Comparison of ENCODE assay signal across 20 mouse cellular contexts in the genomic region with DNA sequence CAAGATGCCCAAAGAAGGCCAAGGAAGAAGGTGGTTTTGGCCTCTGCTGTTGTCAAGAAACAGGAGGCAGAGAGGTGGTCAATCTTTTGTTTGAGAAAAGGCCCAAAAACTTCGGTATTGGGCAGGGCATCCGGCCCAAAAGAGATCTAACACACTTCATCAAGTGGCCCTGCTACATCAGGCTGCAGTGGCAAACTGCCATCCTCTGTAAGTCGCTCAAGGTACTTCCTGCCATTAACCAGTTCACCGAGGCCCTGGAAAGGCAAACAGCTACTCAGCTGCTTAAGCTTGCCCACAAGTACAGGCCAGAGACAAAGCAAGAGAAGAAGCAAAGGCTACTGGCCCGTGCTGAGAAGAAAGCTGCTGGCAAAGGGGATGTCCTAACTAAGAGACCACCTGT.
"Had no signal": no experiment of that assay in that cellular context is flagged by ENCODE, and none has a peak within 500 bp of the region (broad histone marks: within the 10 kb centered on the region; RNA-seq: fewer than 3 reads in every experiment).

No protein-coding gene starts in this region.

- H3K36me3 ChIP-seq: midbrain, embryonic 15.5 days had no signal

- H3K4me1 ChIP-seq: limb, embryonic 10.5 days; limb, embryonic 13.5 days; liver, embryonic 12.5 days; liver, embryonic 15.5 days; lung, embryonic 15.5 days; midbrain, embryonic 15.5 days; neural tube, embryonic 12.5 days; neural tube, embryonic 15.5 days had no signal

- H3K27me3 ChIP-seq: limb, embryonic 13.5 days; liver, embryonic 12.5 days; liver, embryonic 15.5 days; lung, embryonic 15.5 days; midbrain, embryonic 15.5 days; neural tube, embryonic 12.5 days; neural tube, embryonic 15.5 days had no signal

- H3K4me3 ChIP-seq: limb, embryonic 10.5 days; limb, embryonic 13.5 days; liver, embryonic 12.5 days; liver, embryonic 15.5 days; lung, embryonic 15.5 days; midbrain, embryonic 15.5 days; neural tube, embryonic 12.5 days; neural tube, embryonic 15.5 days had no signal

- H3K27ac ChIP-seq: kidney, postnatal 0 days; limb, embryonic 10.5 days; limb, embryonic 13.5 days; liver, embryonic 12.5 days; liver, embryonic 15.5 days; lung, embryonic 15.5 days; midbrain, embryonic 15.5 days; neural tube, embryonic 12.5 days; neural tube, embryonic 15.5 days; stomach, postnatal 0 days had no signal

- DNase-seq: kidney, adult 18-20 months; kidney, postnatal 4 days; liver; lung, postnatal 4 days; right cerebral cortex, adult 18-20 months; right cerebral cortex, postnatal 14 days; right cerebral cortex, postnatal 4 days; thymus, adult 2 months; thymus, postnatal 14 days; thymus, postnatal 4 days had no signal
